Mouse (Mus musculus) myocyte (in vitro differentiated cells): ENCODE results near the gene Scgb1b30.

Experiments
- CEBPB ChIP-seq: IDR thresholded peaks from 2 replicates; pipeline ENCODE4 v1.6.1; 2011; ENCODE audit warnings: mild to moderate bottlenecking, moderate library complexity; ENCODE audit not compliant: poor library complexity, insufficient read depth, severe bottlenecking
- E2F4 ChIP-seq: IDR thresholded peaks from one replicate; pipeline ENCODE4 v1.6.1; 2011; ENCODE audit warnings: mild to moderate bottlenecking, control low read depth, moderate library complexity; ENCODE audit not compliant: insufficient read depth
- MYOG ChIP-seq, 3 experiments: IDR thresholded peaks; one replicate each; pipeline ENCODE4 v1.6.1; 2011; ENCODE audit warnings: control low read depth in 2 of 3, low read depth in 2 of 3, mild to moderate bottlenecking in 2 of 3; ENCODE audit not compliant: insufficient read length in 2 of 3, control insufficient read depth in 1 of 3, insufficient read depth in 1 of 3
- POLR2A ChIP-seq: IDR thresholded peaks from one replicate; pipeline ENCODE4 v1.6.1; 2011; ENCODE audit warnings: low read depth, mild to moderate bottlenecking, control low read depth, moderate library complexity; ENCODE audit not compliant: insufficient read length
- TCF12 ChIP-seq: IDR thresholded peaks from one replicate; pipeline ENCODE4 v1.6.1; 2011; ENCODE audit warnings: mild to moderate bottlenecking, control low read depth; ENCODE audit not compliant: poor library complexity, insufficient read depth, severe bottlenecking
- TCF3 ChIP-seq: IDR thresholded peaks from one replicate; pipeline ENCODE4 v1.6.1; 2011; ENCODE audit warnings: low read depth, control low read depth; ENCODE audit not compliant: insufficient read length

DNA sequence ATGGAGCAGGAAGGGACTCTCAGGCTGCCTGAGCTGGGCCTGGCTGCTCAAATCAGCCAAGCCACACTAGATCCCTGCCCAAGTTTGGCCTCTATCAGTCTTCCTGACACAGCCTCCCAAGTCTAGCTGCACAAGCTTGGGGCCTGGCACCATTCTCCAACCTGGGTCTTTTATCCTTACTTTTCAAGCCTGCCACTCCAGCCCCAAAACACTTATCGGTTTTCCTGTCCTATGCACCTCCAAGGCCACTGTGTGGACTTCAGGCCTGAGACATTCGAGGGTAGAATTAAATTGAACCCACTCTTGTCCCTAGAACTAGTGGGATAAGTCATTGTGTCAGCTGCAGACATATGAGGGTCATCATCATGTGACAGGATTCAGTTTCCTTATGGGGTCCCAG lies 4.8 kb downstream of the Scgb1b30 start:
- no peak for TF ChIP-seq POLR2A
- TF ChIP-seq TCF3: no peak
- no peak for TF ChIP-seq E2F4
- no peak for TF ChIP-seq TCF12
- no peak for TF ChIP-seq CEBPB
- TF ChIP-seq MYOG (IDR thresholded peaks at IDR 0.05; ENCODE audit: control insufficient read depth in 1 of 3, insufficient read depth in 1 of 3, insufficient read length in 2 of 3, low read depth in 2 of 3): no peak
